Mouse (Mus musculus): Measurements from ENCODE around the gene Eif4h. TPM values are rescaled to one million over a fixed set of nuclear protein-coding genes. Genes with fewer than 3 reads are reported as not detected.

The Eif4h gene
- total and polyA plus RNA-seq, 2 experiments from 2014 or later, result 241 to 430 TPM

DNA sequence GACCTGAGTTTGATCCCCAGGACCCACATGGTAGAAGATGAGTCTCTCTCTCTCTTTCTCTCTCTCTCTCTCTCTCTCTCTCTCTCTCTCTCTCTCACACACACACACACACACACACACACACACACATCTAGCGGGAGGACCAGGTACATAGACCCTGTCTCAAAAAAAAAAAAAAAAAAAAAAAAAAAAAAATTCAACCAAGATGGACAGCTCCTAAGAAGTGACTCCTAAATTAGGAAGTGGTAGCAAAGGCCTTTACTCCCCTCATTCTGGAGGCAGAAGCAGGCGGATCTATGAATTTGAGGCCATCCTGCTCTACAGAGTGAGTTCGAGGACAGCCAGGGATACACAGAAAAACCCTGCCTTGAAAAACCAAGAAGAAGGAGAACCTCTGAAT lies 1.1 kb upstream of the Eif4h start:
- Histone ChIP-seq H3K9me3 (replicated peaks; ENCODE audit: control insufficient read depth, low read length) (no peaks in the 10 kb centered on the region), H3K36me3 (replicated peaks; ENCODE audit: control insufficient read depth, insufficient read depth, low read length) (peaks cover 8% of the 10 kb centered on the region), H3K27ac (ENCODE audit: low read depth) (no peak overlapping the region), H3K4me2 (ENCODE audit: low read depth, low read length) (no peak overlapping the region), H3K4me3 (ENCODE audit: low read depth, low read length) (no peak overlapping the region), H3K4me1 (ENCODE audit: control insufficient read depth, insufficient read depth) (peaks cover 9% of the 10 kb centered on the region), H3K27me3 (ENCODE audit: control insufficient read depth, insufficient read depth, low read length) (no peaks in the 10 kb centered on the region), H3K9ac (replicated peaks; ENCODE audit: low read depth, low read length) (no peak overlapping the region)
- no peak for TF ChIP-seq CTCF (IDR thresholded peaks at IDR 0.05; ENCODE audit: low read depth)
- TF ChIP-seq EP300 (IDR thresholded peaks at IDR 0.05; ENCODE audit: low read depth), result no peak
- ATAC-seq (ENCODE audit: insufficient read depth, low read depth) (no peak), DNase-seq (ENCODE audit: low spot score) (no peak)
- WGBS, result 86% methylated on average over 3 of the region's 3 CpGs

GRCm38 (mm10) chr5:134638461-134639268 lies 625 bp downstream of the Eif4h start:
- TF ChIP-seq CTCF (IDR thresholded peaks at IDR 0.05; ENCODE audit: low read depth), result no peak
- no peak for TF ChIP-seq EP300 (IDR thresholded peaks at IDR 0.05; ENCODE audit: low read depth)
- ATAC-seq (ENCODE audit: insufficient read depth, low read depth), result peak; percentile 68
- H3K9ac ChIP-seq (replicated peaks; ENCODE audit: low read depth, low read length), result peak overlapping the region; percentile 97

GRCm38 (mm10) chr5:134637820-134638367 lies 1.4 kb downstream of the Eif4h start:
- DNase-seq (ENCODE audit: low spot score) (no peak), ATAC-seq (ENCODE audit: insufficient read depth, low read depth) (no peak)
- peak overlapping the region; percentile 94 for H3K4me3 ChIP-seq (ENCODE audit: low read depth, low read length)
- peak overlapping the region; percentile 97 for H3K9ac ChIP-seq (replicated peaks; ENCODE audit: low read depth, low read length)
- H3K27ac ChIP-seq (ENCODE audit: low read depth), result peak overlapping the region; percentile 95
- H3K9me3 ChIP-seq (replicated peaks; ENCODE audit: control insufficient read depth, low read length), result no peaks in the 10 kb centered on the region
- H3K4me2 ChIP-seq (ENCODE audit: low read depth, low read length), result peak overlapping the region; percentile 75
- TF ChIP-seq EP300 (IDR thresholded peaks at IDR 0.05; ENCODE audit: low read depth), result no peak
- no peak for TF ChIP-seq CTCF (IDR thresholded peaks at IDR 0.05; ENCODE audit: low read depth)
- H3K4me1 ChIP-seq (ENCODE audit: control insufficient read depth, insufficient read depth), result peaks cover 9% of the 10 kb centered on the region
- peaks cover 17% of the 10 kb centered on the region for H3K36me3 ChIP-seq (replicated peaks; ENCODE audit: control insufficient read depth, insufficient read depth, low read length)
- no peaks in the 10 kb centered on the region for H3K27me3 ChIP-seq (ENCODE audit: control insufficient read depth, insufficient read depth, low read length)
- 22% methylated on average over 5 of the region's 5 CpGs for WGBS

More at GRCm38 (mm10) chr5:134638461-134639268, 625 bp downstream of the Eif4h start:
- H3K9me3 ChIP-seq (replicated peaks; ENCODE audit: control insufficient read depth, low read length), result no peaks in the 10 kb centered on the region
- no peak for DNase-seq (ENCODE audit: low spot score)
- H3K27ac ChIP-seq (ENCODE audit: low read depth), result peak overlapping the region; percentile 95
- H3K4me3 ChIP-seq (ENCODE audit: low read depth, low read length), result peak overlapping the region; percentile 94
- peaks cover 17% of the 10 kb centered on the region for H3K36me3 ChIP-seq (replicated peaks; ENCODE audit: control insufficient read depth, insufficient read depth, low read length)
- no peaks in the 10 kb centered on the region for H3K27me3 ChIP-seq (ENCODE audit: control insufficient read depth, insufficient read depth, low read length)
- H3K4me1 ChIP-seq (ENCODE audit: control insufficient read depth, insufficient read depth), result peaks cover 9% of the 10 kb centered on the region
- peak overlapping the region; percentile 75 for H3K4me2 ChIP-seq (ENCODE audit: low read depth, low read length)
- under 1% methylated on average over 83 of the region's 85 CpGs for WGBS

DNA sequence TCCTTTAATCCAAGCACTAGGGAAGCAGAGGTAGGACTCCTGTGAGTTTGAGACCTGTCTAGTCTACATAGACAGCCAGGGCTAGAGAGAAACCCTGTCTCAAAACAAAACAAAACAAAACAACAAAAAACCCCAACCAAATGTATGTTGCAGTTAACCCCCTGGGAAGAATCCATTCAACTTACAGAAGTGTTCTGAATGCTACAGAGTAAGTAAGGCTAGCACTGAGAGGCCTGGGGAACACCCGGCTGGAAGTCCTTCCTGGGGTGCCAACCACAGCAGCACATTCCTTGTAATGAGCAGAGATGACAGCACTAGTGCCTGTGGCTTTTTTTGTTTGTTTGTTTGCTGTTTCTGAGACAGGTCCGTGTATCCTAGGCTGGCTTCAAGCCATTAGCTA lies 6.4 kb downstream of the Eif4h start:
- ATAC-seq (ENCODE audit: insufficient read depth, low read depth), result no peak
- Histone ChIP-seq H3K27me3 (ENCODE audit: control insufficient read depth, insufficient read depth, low read length) (no peaks in the 10 kb centered on the region), H3K4me1 (ENCODE audit: control insufficient read depth, insufficient read depth) (peaks cover 5% of the 10 kb centered on the region), H3K4me2 (ENCODE audit: low read depth, low read length) (no peak overlapping the region), H3K4me3 (ENCODE audit: low read depth, low read length) (no peak overlapping the region), H3K36me3 (replicated peaks; ENCODE audit: control insufficient read depth, insufficient read depth, low read length) (peaks cover 39% of the 10 kb centered on the region), H3K9ac (replicated peaks; ENCODE audit: low read depth, low read length) (no peak overlapping the region), H3K9me3 (replicated peaks; ENCODE audit: control insufficient read depth, low read length) (no peaks in the 10 kb centered on the region), H3K27ac (ENCODE audit: low read depth) (no peak overlapping the region)
- TF ChIP-seq CTCF (IDR thresholded peaks at IDR 0.05; ENCODE audit: low read depth), result no peak
- no peak for TF ChIP-seq EP300 (IDR thresholded peaks at IDR 0.05; ENCODE audit: low read depth)
- no peak for DNase-seq (ENCODE audit: low spot score)
- 57% methylated on average over 2 of the region's 2 CpGs for WGBS

DNA sequence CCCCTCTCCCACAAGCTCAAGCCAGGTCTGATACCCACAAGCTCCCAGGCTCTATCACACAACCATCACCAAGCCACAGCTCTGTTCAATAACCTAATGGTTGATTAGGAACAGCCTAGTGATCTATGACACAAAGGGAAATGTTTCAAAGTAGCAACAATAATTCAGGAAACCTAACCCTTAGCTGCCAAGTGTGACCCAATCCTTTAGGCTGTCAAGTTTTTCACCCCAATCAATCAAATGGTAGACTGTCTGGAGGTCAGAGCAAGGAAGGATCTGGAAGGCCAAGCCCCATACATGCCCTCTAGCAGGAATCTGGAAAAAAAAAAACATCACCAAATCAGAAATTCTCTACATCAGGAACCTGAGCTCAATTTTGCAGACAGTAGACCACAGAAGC lies 8.5 kb downstream of the Eif4h start:
- Histone ChIP-seq H3K9me3 (replicated peaks; ENCODE audit: control insufficient read depth, low read length) (no peaks in the 10 kb centered on the region), H3K4me2 (ENCODE audit: low read depth, low read length) (no peak overlapping the region), H3K4me3 (ENCODE audit: low read depth, low read length) (no peak overlapping the region), H3K27ac (ENCODE audit: low read depth) (no peak overlapping the region), H3K27me3 (ENCODE audit: control insufficient read depth, insufficient read depth, low read length) (no peaks in the 10 kb centered on the region), H3K36me3 (replicated peaks; ENCODE audit: control insufficient read depth, insufficient read depth, low read length) (peaks cover 54% of the 10 kb centered on the region), H3K4me1 (ENCODE audit: control insufficient read depth, insufficient read depth) (no peaks in the 10 kb centered on the region), H3K9ac (replicated peaks; ENCODE audit: low read depth, low read length) (no peak overlapping the region)
- DNase-seq (ENCODE audit: low spot score) (no peak), ATAC-seq (ENCODE audit: insufficient read depth, low read depth) (no peak)
- TF ChIP-seq EP300 (IDR thresholded peaks at IDR 0.05; ENCODE audit: low read depth) (no peak), CTCF (IDR thresholded peaks at IDR 0.05; ENCODE audit: low read depth) (no peak)
